Mouse (Mus musculus) regulatory T cell (primary cell): Measurements from ENCODE around the gene Dusp6.

Experiments used
- in situ Hi-C: fragments of 300-600 bp; cut with MboI, MseI; formaldehyde crosslinking; loops from one replicate; pipeline ENCODE4 v1.15.1; 2025; ENCODE audit warnings: high pct_unique_total_duplicates

The Dusp6 gene

DNA sequence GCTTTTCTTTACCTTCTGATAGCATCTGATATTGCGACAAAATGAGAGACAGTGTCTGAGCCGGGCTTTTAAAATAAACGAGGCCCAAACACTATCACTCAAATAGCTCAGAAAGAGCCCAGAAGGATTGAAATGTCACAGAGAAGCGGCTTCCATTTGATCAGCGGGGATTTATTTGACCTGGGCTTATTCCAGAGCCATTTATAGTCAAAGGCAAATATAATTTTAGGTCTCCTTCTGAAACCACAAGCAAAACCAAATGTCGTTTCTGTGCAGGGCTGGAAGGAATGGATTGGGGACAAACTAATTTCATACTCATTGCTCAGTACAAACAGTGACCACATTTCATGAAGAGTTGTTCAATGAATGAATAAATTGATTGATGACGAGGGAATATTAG, 51.3 kb downstream of the Dusp6 start:
- in situ Hi-C loops = no loop called here

DNA sequence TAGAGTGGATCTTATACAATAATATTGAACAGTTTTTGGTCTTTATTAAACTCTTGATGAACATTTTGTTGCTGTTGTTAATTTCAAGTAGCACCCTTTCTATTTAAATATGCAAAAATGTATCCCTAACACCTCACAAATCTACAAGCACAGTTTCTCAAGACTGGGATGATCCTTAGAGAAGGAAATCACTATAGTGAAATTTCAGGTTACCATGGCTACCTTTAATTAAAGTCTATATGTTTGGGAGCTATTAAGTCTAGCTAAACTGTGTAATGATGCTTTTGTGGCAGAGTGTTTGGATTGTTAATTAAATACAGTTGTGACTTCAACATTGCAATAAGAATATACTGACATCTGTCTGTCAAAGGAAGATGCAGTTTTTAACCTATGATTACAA, 54.0 kb downstream of the Dusp6 start:
- in situ Hi-C loops = no loop called here
